Mouse (Mus musculus) liver, embryonic 14.5 days (tissue): Measurements from ENCODE around the gene Ccl5. TPM values are rescaled to one million over a fixed set of nuclear protein-coding genes. Genes with fewer than 3 reads are reported as not detected.
A peak's percentile ranks its signal among the peaks of the same experiment; 100 is the strongest.

ENCODE experiments used
- ATAC-seq: fragments of 200-750 bp; cut with Nextera tagmentation; 2 replicates; pipeline ENCODE4 v1.8.0; 2017; ENCODE audit warnings: moderate number of reproducible peaks, mild to moderate bottlenecking, moderate library complexity; ENCODE audit not compliant: insufficient read depth
- DNase-seq, 3 experiments: peaks; one replicate each; pipeline ENCODE4 v3.0.0-alpha.2; 2012 to 2013; ENCODE audit warnings: low read depth in 3 of 3, low spot score in 3 of 3
- H3K27ac ChIP-seq: fragments of 300-500 bp; sonication (generic); 2 replicates; pipeline ENCODE4 v1.5.1; 2014; ENCODE audit warnings: moderate library complexity, mild to moderate bottlenecking, control low read depth, inconsistent platforms
- H3K27me3 ChIP-seq: fragments of 300-500 bp; sonication (generic); 2 replicates; pipeline ENCODE4 v1.6.1; 2014; ENCODE audit warnings: mild to moderate bottlenecking, low read length, moderate library complexity; ENCODE audit not compliant: control insufficient read depth, insufficient read depth
- H3K36me3 ChIP-seq: fragments of 300-500 bp; sonication (generic); replicated peaks from 2 replicates; pipeline ENCODE4 v1.6.1; 2014; ENCODE audit warnings: low read depth; ENCODE audit not compliant: control insufficient read depth, insufficient read depth
- H3K4me1 ChIP-seq, 2 experiments: fragments of 200-500 bp in 1 of 2; fragments of 300-500 bp in 1 of 2; sonication (generic) in 1 of 2; replicated peaks; 2 replicates each; pipeline ENCODE4 v1.6.1; 2012 to 2014; ENCODE audit warnings: antibody characterized with exemption in 1 of 2, inconsistent platforms in 1 of 2, low read length in 1 of 2; ENCODE audit not compliant: control insufficient read depth in 2 of 2, insufficient read depth in 2 of 2
- H3K4me2 ChIP-seq: fragments of 300-500 bp; sonication (generic); 2 replicates; pipeline ENCODE4 v1.6.1; 2014; ENCODE audit warnings: low read depth, mild to moderate bottlenecking, control low read depth, moderate library complexity
- H3K4me3 ChIP-seq, 2 experiments: fragments of 200-500 bp in 1 of 2; fragments of 300-500 bp in 1 of 2; sonication (generic) in 1 of 2; 2 replicates each; pipeline ENCODE4 v1.5.1; 2012 to 2014; ENCODE audit warnings: low read depth in 2 of 2, low read length in 2 of 2, mild to moderate bottlenecking in 2 of 2, control low read depth in 1 of 2, inconsistent platforms in 1 of 2, moderate library complexity in 1 of 2; ENCODE audit not compliant: insufficient read depth in 1 of 2
- H3K9ac ChIP-seq: fragments of 300-500 bp; sonication (generic); replicated peaks from 2 replicates; pipeline ENCODE4 v1.6.1; 2014; ENCODE audit warnings: mild to moderate bottlenecking, control low read depth, moderate library complexity
- H3K9me3 ChIP-seq: fragments of 300-500 bp; sonication (generic); 2 replicates; pipeline ENCODE4 v1.6.1; 2016; ENCODE audit warnings: low read length, mixed read lengths; ENCODE audit not compliant: control insufficient read depth
- CTCF ChIP-seq: IDR thresholded peaks from 2 replicates; pipeline ENCODE4 v1.5.1; 2016; ENCODE audit warnings: antibody characterized with exemption, low read depth, control low read depth
- EP300 ChIP-seq: IDR thresholded peaks from 2 replicates; pipeline ENCODE4 v1.6.1; 2016; ENCODE audit warnings: antibody characterized with exemption, low read depth
- WGBS: fragments of 180-500 bp; shearing (Covaris S2); extraction: QIAGEN DNeasy Blood & Tissue Kit; methylation state at CpG from one replicate; pipeline ENCODE4 v1.1.7; 2014; ENCODE audit not compliant: insufficient replicate concordance; 5-methylcytosine and 5-hydroxymethylcytosine counted together
- polyA plus RNA-seq, 2 experiments: library from polyadenylated mRNA; depleted of rRNA in 1 of 2; stranded (reverse) in 1 of 2; unstranded in 1 of 2; fragments of >200 nt; fragmentation: Nextera tagmentation in 1 of 2; extraction: Ambion mirVana in 1 of 2; gene quantifications; 2 replicates each; pipeline versions ENCODE4 v1.2.1 to v1.2.3; 2012 to 2014

The Ccl5 gene
- 0.39 and 0.42 TPM in 2 replicates for polyA plus RNA-seq (2012; rRNA removed)
- polyA plus RNA-seq (2014; fragmentation: Nextera tagmentation; extraction: Ambion mirVana): 0.77 and 0.95 TPM in 2 replicates

GRCm38 (mm10) chr11:83530360-83530759, at the start of gene Ccl5:
Gene Ccl5 (minus strand): TSS chr11:83530518.
- no peak within 1 kb of the TSS for H3K4me3 ChIP-seq

GRCm38 (mm10) chr11:83578999-83579398, 48.7 kb upstream of the Ccl5 start:
- Histone ChIP-seq H3K4me2 (no peak overlapping the region), H3K36me3 (no peaks in the 10 kb centered on the region), H3K4me1 (peaks cover 0 to 4% of the 10 kb centered on the region in 2 experiments; a peak in 1 of 4 replicates), H3K9ac (no peak overlapping the region), H3K27ac (no peak overlapping the region), H3K9me3 (no peaks in the 10 kb centered on the region), H3K27me3 (no peaks in the 10 kb centered on the region), H3K4me3 (no peak overlapping the region)
- TF ChIP-seq CTCF (0 out of 2 replicates have a peak, but pooled peaks have one; percentile 7), EP300 (no peak)
- 33% methylated on average over 3 of the region's 3 CpGs for WGBS
- no peak for DNase-seq
- ATAC-seq: no peak

More at GRCm38 (mm10) chr11:83530360-83530759, at the start of gene Ccl5:
- Histone ChIP-seq H3K36me3 (no peaks in the 10 kb centered on the region), H3K4me1 (0 out of 4 replicates have a peak, but pooled peaks cover 0 to 2% of the 10 kb centered on the region in 2 experiments), H3K4me2 (no peak within 1 kb of the TSS), H3K27ac (no peak within 1 kb of the TSS), H3K27me3 (no peaks in the 10 kb centered on the region), H3K9me3 (no peaks in the 10 kb centered on the region), H3K9ac (no peak within 1 kb of the TSS)
- no peak for TF ChIP-seq CTCF
- TF ChIP-seq EP300: no peak
- WGBS: 64% methylated on average over 5 of the region's 5 CpGs
- DNase-seq (no peak), ATAC-seq (no peak)

GRCm38 (mm10) chr11:83578186-83578760, 48.0 kb upstream of the Ccl5 start, which contains the start of gene Ccl9:
Gene Ccl9 (minus strand): TSS chr11:83578636.
- peaks cover 0 to 4% of the 10 kb centered on the region in 2 experiments; a peak in 1 of 4 replicates for H3K4me1 ChIP-seq
- no peaks in the 10 kb centered on the region for H3K36me3 ChIP-seq
- H3K4me3 ChIP-seq: peak within 1 kb of the TSS in 1 of 2 experiments; percentile 17; a peak in 1 of 4 replicates
- no peak for TF ChIP-seq CTCF
- TF ChIP-seq EP300: no peak
- DNase-seq: no peak
- H3K4me2 ChIP-seq: peak within 1 kb of the TSS; percentile 9
- no peaks in the 10 kb centered on the region for H3K9me3 ChIP-seq
- ATAC-seq: no peak
- no peaks in the 10 kb centered on the region for H3K27me3 ChIP-seq
- 32% methylated on average over 2 of the region's 2 CpGs for WGBS
- H3K27ac ChIP-seq: no peak within 1 kb of the TSS
- H3K9ac ChIP-seq: no peak within 1 kb of the TSS

DNA sequence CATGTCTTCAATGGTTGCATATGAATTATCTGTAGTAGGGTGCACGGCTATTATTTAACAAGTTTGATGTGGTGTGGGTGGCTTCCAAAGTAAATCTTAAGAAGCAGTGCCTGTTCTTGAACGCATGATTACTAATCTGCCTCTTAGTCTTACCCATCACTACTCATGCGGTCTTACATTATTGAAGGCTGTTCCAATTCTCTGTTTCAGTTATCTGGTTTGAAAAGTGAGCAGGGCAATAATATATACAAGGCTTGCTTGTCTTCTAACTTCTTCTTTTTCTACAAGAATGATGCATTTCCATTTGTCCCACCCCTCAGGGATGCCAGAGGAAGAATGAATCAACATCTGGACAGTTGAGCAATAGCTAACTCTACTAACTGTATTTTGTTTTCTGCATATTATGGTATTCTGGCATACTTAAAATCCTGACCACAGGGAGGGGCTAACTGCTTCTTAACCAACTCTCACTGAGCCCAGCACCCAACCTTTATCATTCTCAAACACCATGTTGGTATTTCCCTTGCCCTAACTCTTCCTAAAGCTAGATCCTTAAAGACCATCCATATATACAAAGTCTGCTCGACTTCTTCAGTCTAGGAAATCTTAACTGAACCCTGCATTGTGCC, 46.7 kb upstream of the Ccl5 start:
- ATAC-seq: no peak
- WGBS: 41% methylated on average over 4 of the region's 4 CpGs
- Histone ChIP-seq H3K9me3 (no peaks in the 10 kb centered on the region), H3K36me3 (no peaks in the 10 kb centered on the region), H3K9ac (no peak overlapping the region), H3K4me3 (no peak overlapping the region), H3K27me3 (no peaks in the 10 kb centered on the region), H3K4me2 (no peak overlapping the region; the same call in 1 of the 2 replicates), H3K27ac (no peak overlapping the region), H3K4me1 (peaks cover 0 to 4% of the 10 kb centered on the region in 2 experiments; a peak in 2 of 4 replicates)
- DNase-seq: peak in 1 of 3 experiments; percentile 27
- TF ChIP-seq CTCF: no peak
- TF ChIP-seq EP300: no peak

GRCm38 (mm10) chr11:83572834-83573233, 42.5 kb upstream of the Ccl5 start:
- Histone ChIP-seq H3K4me1 (peaks cover 0 to 12% of the 10 kb centered on the region in 2 experiments; a peak in 2 of 4 replicates), H3K27ac (no peak overlapping the region), H3K27me3 (no peaks in the 10 kb centered on the region), H3K4me3 (no peak overlapping the region), H3K9ac (no peak overlapping the region), H3K9me3 (no peaks in the 10 kb centered on the region), H3K36me3 (no peaks in the 10 kb centered on the region), H3K4me2 (no peak overlapping the region)
- WGBS: 50% methylated on average over 9 of the region's 9 CpGs
- TF ChIP-seq CTCF (no peak), EP300 (no peak)
- no peak for ATAC-seq
- no peak for DNase-seq
